Mouse (Mus musculus) erythroblast, adult 5-6 weeks (primary cell): ENCODE measurements around the gene Hist1h4b. TPM values are rescaled to one million over a fixed set of nuclear protein-coding genes. Genes with fewer than 3 reads are reported as not detected.
A peak's percentile ranks its signal among the peaks of the same experiment; 100 is the strongest.

ENCODE experiments used
- ATAC-seq: replicated peaks from 2 replicates; pipeline ENCODE4 v1.8.0; 2016; ENCODE audit warnings: moderate number of reproducible peaks, mild to moderate bottlenecking, moderate TSS enrichment, inconsistent platforms; ENCODE audit not compliant: poor library complexity, low FRiP score, severe bottlenecking
- total RNA-seq, 2 experiments: library from RNA; stranded (forward) in 1 of 2; stranded (reverse) in 1 of 2; fragments of 150-400 nt in 1 of 2; fragments of 200-764, 138-1000 nt in 1 of 2; gene quantifications; 2 replicates each; pipeline versions ENCODE4 v1.2.3 to v1.2.4; 2015 to 2017; ENCODE audit warnings: low replicate concordance in 2 of 2

Gene Hist1h4b
- total RNA-seq, 2 experiments from 2014 or later = 50.5 to 150 TPM

DNA sequence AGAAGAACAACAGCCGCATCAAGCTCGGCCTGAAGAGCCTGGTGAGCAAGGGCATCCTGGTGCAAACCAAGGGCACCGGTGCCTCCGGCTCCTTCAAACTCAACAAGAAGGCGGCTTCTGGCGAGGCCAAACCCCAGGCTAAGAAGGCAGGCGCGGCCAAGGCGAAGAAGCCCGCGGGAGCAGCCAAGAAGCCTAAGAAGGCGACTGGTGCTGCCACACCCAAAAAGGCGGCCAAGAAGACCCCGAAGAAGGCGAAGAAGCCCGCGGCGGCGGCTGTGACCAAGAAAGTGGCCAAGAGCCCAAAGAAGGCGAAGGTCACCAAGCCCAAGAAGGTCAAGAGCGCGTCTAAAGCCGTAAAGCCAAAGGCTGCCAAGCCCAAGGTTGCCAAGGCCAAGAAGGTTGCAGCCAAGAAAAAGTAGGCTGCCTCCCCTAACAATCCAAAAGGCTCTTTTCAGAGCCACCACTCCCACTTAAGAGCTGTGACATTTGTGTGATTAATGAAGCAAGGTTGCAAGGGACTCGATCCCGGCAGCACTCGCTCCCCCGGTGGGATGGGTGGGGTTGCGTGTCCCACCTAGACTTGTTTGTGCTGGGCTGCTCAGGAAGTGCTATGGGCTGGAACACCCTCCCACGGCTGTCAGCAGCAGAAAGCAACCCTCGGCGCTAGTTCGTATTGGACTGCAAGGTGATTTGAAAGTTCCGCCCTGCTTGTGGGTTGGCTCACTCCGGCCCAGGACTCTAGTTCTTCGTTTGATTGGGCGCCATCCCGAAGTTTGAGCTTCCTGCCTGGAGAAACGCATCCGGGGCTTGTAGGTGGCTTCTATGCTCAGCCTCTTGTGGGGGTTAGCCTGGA lies 17.5 kb upstream of the Hist1h4b start:
- peak; percentile 71 for ATAC-seq

DNA sequence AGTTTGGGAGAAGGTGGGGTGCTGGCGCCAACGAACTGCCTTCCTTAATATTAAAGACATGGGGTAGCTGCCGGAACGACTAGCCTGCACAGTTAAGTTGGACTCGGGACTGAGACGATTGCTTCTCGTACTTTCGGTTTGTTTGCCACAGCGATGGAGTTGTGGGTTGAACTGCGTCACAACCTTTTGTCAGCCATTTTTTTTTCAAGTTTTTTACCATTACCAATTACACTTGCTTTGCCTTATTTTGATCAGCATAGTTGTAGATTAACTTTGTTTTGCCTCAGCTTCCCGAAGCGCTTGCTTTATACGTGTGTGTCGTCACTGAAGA lies 16.9 kb upstream of the Hist1h4b start:
- ATAC-seq = no peak

DNA sequence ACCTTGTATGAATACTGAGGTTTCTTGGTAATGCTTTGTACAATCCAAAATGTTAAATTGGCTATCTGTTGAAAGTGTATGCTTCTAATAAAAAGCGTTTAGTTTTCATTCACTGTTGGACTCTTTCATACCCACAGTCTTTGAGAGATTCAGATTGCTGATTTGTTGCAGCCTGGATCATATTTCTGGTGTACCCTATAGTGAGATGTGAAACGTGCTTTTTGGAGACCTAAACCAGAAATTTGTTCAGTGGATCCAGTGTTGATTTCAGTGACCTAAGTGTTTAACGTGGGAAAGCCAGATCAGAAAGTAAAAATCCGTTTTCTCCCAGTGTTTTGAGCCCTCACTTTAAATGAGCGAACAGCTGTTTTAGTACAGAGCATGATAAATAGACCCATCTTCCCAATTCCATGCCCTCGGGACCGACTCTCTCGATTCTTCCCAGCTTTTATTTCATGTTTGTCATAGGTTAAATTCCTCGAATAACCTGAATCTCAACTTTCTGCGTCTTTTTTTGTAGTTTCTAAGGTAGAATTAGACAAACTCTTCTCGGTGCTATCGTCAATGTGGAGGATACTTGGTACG lies 16.5 kb upstream of the Hist1h4b start:
- ATAC-seq = no peak

DNA sequence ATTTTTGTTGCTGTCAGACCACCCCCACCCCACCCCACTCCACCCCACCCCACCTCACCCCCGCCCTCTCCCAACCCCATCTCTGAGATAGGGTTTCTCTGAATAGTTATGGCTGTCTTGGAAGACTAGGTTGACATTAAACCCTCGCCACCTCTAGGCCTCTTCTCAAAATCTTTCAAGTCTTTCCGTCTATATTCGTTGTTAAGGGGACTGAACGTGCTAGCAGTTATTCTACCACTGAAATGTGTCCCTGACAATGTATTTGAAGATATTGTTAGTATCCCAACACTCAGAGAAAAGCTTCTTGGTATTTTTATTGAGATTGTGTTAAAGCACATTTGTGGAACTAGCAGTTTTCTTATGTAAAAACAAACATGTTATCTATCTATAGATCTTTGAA lies 15.9 kb upstream of the Hist1h4b start:
- ATAC-seq = no peak

- no peak for ATAC-seq
Observed at GRCm38 (mm10) chr13:23742007-23742406, 14.8 kb upstream of the Hist1h4b start.

DNA sequence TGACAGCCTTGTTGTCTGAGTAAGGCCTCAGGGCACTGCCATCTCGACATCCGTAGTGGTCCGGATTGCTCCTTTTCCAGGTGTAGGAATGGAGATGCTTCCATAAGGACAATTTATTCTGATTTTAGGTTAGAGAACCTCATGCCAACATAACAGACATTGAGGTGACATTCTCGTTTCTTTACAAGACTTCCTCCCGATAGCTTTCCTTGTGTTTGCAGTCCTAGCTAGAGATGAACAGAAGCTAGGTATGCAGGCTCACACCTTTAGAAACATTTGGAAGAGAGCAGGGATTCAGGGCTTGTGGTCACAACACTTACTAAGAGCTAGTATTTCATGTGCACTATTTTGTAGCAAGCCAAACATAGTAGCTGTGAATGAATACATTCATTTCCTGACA lies 13.6 kb upstream of the Hist1h4b start:
- no peak for ATAC-seq

DNA sequence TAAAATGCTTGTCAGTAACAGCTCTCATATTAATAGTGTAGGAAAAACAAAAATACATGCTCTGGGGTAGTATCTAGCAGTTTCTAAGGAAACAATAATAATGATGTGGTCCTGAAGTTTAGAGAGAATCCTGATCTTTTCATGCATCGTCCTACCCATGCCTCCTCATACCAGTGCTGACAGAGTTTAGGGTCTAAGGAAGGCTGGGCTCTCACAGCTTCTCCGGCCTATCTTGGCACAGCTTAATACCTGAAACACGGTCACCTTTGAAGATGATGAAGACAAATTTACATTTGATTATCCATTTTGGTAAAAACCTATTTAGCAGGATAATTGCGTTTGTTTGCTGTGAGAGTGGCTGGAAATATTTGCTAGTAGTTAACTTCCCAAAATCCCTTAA lies 12.8 kb upstream of the Hist1h4b start:
- no peak for ATAC-seq

DNA sequence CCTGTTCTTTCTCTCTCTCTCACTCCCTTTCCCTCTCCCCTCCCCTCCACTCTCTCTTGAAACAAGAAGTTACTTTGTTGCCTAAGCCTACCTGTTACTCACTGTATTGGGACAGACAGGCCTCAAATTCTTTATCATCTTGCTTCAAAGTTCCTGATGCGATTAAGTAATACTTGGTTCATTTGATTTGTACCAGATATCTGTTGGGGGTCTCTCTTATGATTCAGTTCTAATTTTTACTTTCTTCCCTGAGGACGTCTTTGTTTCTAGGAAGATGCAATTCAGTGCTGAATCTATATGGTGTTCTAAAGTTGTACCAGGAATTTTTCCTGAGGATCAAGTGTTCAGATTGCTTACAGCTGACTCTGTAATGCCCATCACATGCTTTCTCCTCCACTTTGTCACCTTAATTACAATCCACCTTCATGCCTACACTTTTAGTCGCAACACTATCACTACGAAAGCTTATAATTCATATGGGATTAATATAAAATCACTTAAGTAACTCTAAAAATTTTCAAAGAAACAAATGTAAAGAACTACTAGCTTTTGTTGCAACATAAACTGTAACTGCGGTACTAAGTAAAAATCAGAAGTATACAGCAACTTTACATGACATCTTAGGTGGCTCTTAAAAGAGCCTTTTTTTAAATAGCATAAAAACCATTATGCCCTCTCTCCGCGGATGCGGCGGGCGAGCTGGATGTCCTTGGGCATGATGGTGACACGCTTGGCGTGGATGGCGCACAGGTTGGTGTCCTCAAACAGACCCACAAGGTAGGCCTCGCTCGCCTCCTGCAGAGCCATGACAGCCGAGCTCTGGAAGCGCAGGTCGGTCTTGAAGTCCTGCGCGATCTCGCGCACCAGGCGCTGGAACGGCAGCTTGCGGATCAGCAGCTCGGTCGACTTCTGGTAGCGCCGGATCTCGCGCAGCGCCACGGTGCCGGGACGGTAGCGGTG lies 12.1 kb upstream of the Hist1h4b start:
- 0 out of 2 replicates have a peak, but pooled peaks have one; percentile 5 for ATAC-seq

DNA sequence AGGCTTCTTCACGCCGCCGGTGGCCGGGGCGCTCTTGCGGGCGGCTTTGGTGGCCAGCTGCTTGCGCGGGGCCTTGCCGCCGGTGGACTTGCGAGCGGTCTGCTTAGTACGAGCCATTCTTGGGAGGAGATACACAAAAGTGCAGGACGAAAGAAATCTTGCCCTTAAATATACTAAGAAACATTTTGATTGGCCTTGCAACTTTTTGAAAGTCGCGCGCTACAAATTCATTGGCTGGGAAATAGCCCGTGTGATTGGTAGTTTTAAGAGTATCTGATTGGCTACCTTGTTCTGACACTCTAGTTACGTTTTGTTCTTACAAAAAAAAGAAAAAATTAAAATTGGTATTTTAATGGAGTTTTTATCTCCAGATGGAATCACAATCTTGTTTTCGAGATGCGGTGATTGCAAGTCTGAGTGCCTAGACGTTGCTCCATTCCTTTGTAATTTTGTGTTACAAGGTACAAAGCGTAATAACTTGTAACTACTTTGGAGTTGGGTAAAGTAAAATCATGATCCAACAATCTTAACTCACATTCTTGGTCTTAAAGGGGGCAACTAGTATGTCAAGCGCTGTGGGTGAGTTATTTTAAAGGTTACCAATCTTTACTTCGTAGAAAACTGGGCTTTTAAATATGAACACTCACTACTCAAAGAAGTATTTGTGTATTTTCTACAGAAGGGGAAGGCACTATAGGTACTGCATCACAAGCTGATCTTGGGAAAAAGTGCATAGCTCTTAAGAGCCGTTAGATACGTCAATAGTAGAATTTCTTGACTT lies 11.2 kb upstream of the Hist1h4b start, which contains the start of gene Hist1h3c:
Hist1h3c (minus strand) TSS at position 222 of the 781 bp plus-strand sequence.
- ATAC-seq = peak; percentile 64

GRCm38 (mm10) chr13:23746201-23747080 lies 10.4 kb upstream of the Hist1h4b start, which contains the start of gene Hist1h2bb:
TSS of gene Hist1h2bb (plus strand) at chr13:23746734.
- peak; percentile 76 for ATAC-seq

DNA sequence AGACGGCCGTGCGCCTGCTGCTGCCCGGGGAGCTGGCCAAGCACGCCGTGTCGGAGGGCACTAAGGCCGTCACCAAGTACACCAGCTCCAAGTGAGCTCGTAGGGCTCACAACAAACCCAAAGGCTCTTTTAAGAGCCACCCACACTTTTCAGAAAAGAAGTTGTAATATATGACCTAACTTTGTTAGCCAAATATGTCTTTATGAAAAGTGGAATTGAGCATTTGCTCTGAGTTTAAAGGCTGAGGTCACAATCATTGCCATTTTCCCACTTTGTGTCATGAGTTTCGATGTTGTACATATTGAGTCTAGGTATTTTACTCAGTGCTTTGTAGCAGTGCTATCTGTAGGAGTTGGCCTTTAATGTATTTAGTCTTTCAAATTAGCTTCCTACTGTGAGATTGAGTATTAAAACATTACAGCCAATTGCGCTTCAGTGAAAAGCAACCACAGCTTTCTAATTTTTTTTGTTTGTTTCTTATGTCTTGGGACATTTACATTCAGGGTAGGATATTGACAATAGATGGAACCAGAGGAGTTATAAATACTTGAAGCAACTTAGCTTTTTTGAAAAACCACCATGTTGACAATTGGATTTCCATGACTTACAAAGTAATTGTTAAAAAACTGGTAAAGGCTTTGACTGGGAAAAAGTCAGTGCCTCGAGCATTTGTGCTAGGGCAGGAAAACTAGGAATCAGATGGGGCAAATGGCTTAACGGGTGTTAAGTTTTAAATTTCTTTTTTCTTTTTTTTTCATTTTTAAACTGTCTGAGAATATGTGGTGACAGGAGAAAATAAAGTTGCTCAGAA lies 9.5 kb upstream of the Hist1h4b start:
- 0 out of 2 replicates have a peak, but pooled peaks have one; percentile 9 for ATAC-seq

- no peak for ATAC-seq
Observed at GRCm38 (mm10) chr13:23747892-23748288, 8.9 kb upstream of the Hist1h4b start.

GRCm38 (mm10) chr13:23749563-23750121 lies 7.2 kb upstream of the Hist1h4b start:
- ATAC-seq = no peak

DNA sequence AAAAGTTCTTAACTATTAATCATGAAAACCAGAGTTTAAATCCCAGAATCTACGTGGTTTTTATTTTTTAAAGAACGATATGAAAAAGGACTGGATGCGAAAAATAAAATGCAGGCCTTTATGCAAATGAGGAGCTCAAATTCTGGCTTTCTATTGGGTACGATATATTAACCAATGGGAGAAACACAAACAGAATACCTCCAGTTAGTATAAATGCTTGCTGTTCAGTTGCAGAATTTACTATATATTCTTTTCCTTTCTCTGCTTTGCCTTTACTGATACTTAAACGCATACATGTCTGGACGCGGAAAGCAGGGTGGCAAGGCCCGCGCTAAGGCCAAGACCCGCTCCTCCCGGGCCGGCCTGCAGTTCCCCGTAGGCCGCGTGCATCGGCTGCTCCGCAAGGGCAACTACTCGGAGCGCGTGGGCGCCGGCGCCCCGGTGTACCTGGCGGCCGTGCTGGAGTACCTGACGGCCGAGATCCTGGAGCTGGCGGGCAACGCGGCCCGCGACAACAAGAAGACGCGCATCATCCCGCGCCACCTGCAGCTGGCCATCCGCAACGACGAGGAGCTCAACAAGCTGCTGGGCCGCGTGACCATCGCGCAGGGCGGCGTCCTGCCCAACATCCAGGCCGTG lies 5.9 kb upstream of the Hist1h4b start, which contains the start of gene Hist1h2ab:
Hist1h2ab (plus strand) TSS at position 288 of the 639 bp plus-strand sequence.
- ATAC-seq = peak; percentile 63

- peak; percentile 13; the same call in 1 of the 2 replicates for ATAC-seq
Observed at GRCm38 (mm10) chr13:23751478-23751956, 5.3 kb upstream of the Hist1h4b start.

- peak; percentile 67 for ATAC-seq
Observed at GRCm38 (mm10) chr13:23752067-23752741, 4.6 kb upstream of the Hist1h4b start, which contains the start of gene Hist1h3b. TSS of gene Hist1h3b (plus strand) at chr13:23752267.
